Mouse (Mus musculus) testis, adult 2 months (tissue): ENCODE results near the gene Tango6.

Experiments used
- CTCF ChIP-seq: fragments of 200-500 bp; IDR thresholded peaks from 2 replicates; pipeline ENCODE4 v1.5.1; 2012; ENCODE audit warnings: low read depth, mild to moderate bottlenecking, inconsistent platforms, low read length, moderate library complexity; ENCODE audit not compliant: control insufficient read depth, insufficient read depth, insufficient replicate concordance
- POLR2A ChIP-seq: fragments of 200-500 bp; IDR thresholded peaks from 2 replicates; pipeline ENCODE4 v1.6.1; 2012; ENCODE audit warnings: low read depth, mild to moderate bottlenecking, inconsistent platforms, low read length, moderate library complexity; ENCODE audit not compliant: control insufficient read depth

- TF ChIP-seq CTCF (peak; percentile 33; the same call in 1 of the 2 replicates), POLR2A (no peak)
Observed at GRCm38 (mm10) chr8:106647387-106647786, 35.5 kb upstream of the Tango6 start.
